Mouse (Mus musculus) ES-E14 (cell line): ENCODE measurements around the gene Pax5.

Source experiments
- CHD2 ChIP-seq: IDR thresholded peaks from 2 replicates; pipeline ENCODE4 v1.6.1; 2014; ENCODE audit warnings: mild to moderate bottlenecking, low read depth, low read length, inconsistent platforms
- HCFC1 ChIP-seq: IDR thresholded peaks from 2 replicates; pipeline ENCODE4 v1.6.1; 2012; ENCODE audit warnings: low read length, inconsistent platforms, borderline replicate concordance; ENCODE audit not compliant: insufficient read depth
- ZNF384 ChIP-seq: IDR thresholded peaks from 2 replicates; pipeline ENCODE4 v1.6.1; 2012; ENCODE audit warnings: low read depth, low read length, inconsistent platforms

DNA sequence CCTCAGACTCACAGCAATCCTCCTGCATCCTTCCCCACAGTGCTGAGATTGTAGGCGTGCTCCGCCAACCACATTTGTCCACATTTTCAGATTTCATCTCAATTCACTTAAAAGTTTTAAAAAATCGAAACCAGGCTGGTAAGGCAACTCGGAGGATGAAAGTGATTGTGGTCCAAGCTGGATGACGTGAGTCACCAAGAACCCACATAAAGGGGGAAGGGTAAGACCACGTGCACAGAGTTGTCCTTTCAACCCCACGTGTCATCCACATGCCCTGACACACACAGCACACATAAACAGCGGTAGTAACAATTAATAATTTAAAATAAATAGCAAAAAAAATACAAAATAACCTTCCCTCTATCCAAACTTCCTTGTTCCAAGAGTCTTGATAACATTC is 35.3 kb downstream of the Pax5 start:
- no peak for TF ChIP-seq HCFC1
- TF ChIP-seq ZNF384: no peak
- no peak for TF ChIP-seq CHD2
